Comparison of ENCODE assay signal across 32 mouse cellular contexts in the genomic region with DNA sequence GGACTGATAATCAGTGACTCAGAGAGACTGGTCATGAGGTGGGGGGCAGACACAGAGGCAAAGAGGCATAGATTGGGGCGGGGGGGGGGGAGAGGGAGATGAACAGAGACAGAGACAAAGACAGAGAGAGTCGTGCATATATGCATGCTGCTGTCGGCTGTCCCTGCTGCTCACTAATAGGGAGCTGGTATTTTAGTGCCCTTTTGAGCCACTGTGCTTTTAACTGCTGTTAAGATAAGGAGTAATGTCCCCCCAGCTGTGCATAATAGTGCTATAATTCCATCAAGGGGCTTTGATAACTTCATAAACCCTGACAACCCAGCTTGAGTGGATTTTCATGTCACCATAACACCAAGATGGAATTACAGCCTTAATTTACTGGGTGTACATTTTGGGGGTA.
"Had no signal": no experiment of that assay in that cellular context is flagged by ENCODE, and none has a peak within 500 bp of the region (broad histone marks: within the 10 kb centered on the region; RNA-seq: fewer than 3 reads in every experiment).

No protein-coding gene starts in this region.

- H3K36me3 ChIP-seq: limb, embryonic 10.5 days; limb, embryonic 12.5 days; limb, embryonic 15.5 days; liver, embryonic 12.5 days; liver, embryonic 13.5 days; liver, embryonic 15.5 days; lung, embryonic 15.5 days; midbrain, embryonic 10.5 days; midbrain, embryonic 12.5 days; midbrain, embryonic 13.5 days; midbrain, embryonic 15.5 days had no signal

- H3K4me1 ChIP-seq: limb, embryonic 12.5 days; limb, embryonic 15.5 days; liver, embryonic 12.5 days; liver, embryonic 13.5 days; liver, embryonic 15.5 days; lung, embryonic 15.5 days; megakaryocyte, embryonic 14.5 days; midbrain, embryonic 10.5 days; midbrain, embryonic 12.5 days; midbrain, embryonic 13.5 days; midbrain, embryonic 15.5 days had no signal

- H3K27ac ChIP-seq: left cerebral cortex, adult 2 months; limb, embryonic 10.5 days; limb, embryonic 12.5 days; limb, embryonic 13.5 days; limb, embryonic 15.5 days; liver, embryonic 12.5 days; liver, embryonic 13.5 days; liver, embryonic 14.5 days; liver, embryonic 15.5 days; lung, embryonic 15.5 days; macrophage; midbrain, embryonic 10.5 days; midbrain, embryonic 12.5 days; midbrain, embryonic 13.5 days; midbrain, embryonic 15.5 days had no signal

- H3K4me2 ChIP-seq: limb, embryonic 12.5 days; limb, embryonic 13.5 days; limb, embryonic 15.5 days; liver, embryonic 11.5 days; liver, embryonic 12.5 days; liver, embryonic 13.5 days; liver, embryonic 15.5 days; lung, embryonic 14.5 days; lung, embryonic 15.5 days; midbrain, embryonic 11.5 days; midbrain, embryonic 12.5 days; midbrain, embryonic 13.5 days; midbrain, embryonic 15.5 days had no signal

- DNase-seq: left cerebral cortex, postnatal 4 days; liver; liver, embryonic 13.5 days; liver, postnatal 0 days; lung, adult 18-20 months; lung, adult 2 months; lung, embryonic 14.5 days; lung, postnatal 10 days; lung, postnatal 14 days; lung, postnatal 36 days; lung, postnatal 4 days; midbrain, embryonic 14.5 days had no signal

- H3K4me3 ChIP-seq: left cerebral cortex, adult 2 months; limb, embryonic 10.5 days; limb, embryonic 12.5 days; limb, embryonic 13.5 days; limb, embryonic 15.5 days; liver, embryonic 12.5 days; liver, embryonic 13.5 days; liver, embryonic 15.5 days; lung, embryonic 15.5 days; megakaryocyte, embryonic 14.5 days; midbrain, embryonic 10.5 days; midbrain, embryonic 12.5 days; midbrain, embryonic 13.5 days; midbrain, embryonic 15.5 days; myocyte had no signal

- H3K9me3 ChIP-seq: limb, embryonic 10.5 days; limb, embryonic 12.5 days; limb, embryonic 13.5 days; limb, embryonic 15.5 days; liver, embryonic 12.5 days; liver, embryonic 13.5 days; liver, embryonic 15.5 days; lung, embryonic 15.5 days; megakaryocyte, embryonic 14.5 days; midbrain, embryonic 10.5 days; midbrain, embryonic 12.5 days; midbrain, embryonic 13.5 days; midbrain, embryonic 15.5 days had no signal

- H3K9ac ChIP-seq: limb, embryonic 12.5 days; limb, embryonic 13.5 days; limb, embryonic 15.5 days; liver, embryonic 12.5 days; liver, embryonic 13.5 days; liver, embryonic 14.5 days; liver, embryonic 15.5 days; liver, postnatal 0 days; lung, embryonic 14.5 days; lung, embryonic 15.5 days; midbrain, embryonic 12.5 days; midbrain, embryonic 13.5 days; midbrain, embryonic 15.5 days had no signal

- H3K27me3 ChIP-seq: limb, embryonic 13.5 days; limb, embryonic 15.5 days; liver, embryonic 12.5 days; liver, embryonic 13.5 days; liver, embryonic 15.5 days; lung, embryonic 15.5 days; midbrain, embryonic 12.5 days; midbrain, embryonic 13.5 days; midbrain, embryonic 15.5 days had no signal

- ATAC-seq: liver, embryonic 12.5 days; liver, postnatal 0 days; lung, postnatal 0 days; midbrain, embryonic 13.5 days; midbrain, embryonic 15.5 days; midbrain, embryonic 16.5 days had no signal
